Mouse (Mus musculus) embryonic facial prominence, embryonic 11.5 days (tissue): ENCODE data around the gene Txnrd1. TPM values are rescaled to one million over a fixed set of nuclear protein-coding genes. Genes with fewer than 3 reads are reported as not detected.

Source experiments
- ATAC-seq: fragments of 200-750 bp; cut with Nextera tagmentation; replicated peaks from 2 replicates; pipeline ENCODE4 v1.8.0; 2017; ENCODE audit warnings: low read depth; ENCODE audit not compliant: insufficient number of reproducible peaks, low FRiP score, low TSS enrichment
- DNase-seq: peaks from one replicate; pipeline ENCODE4 v3.0.0-alpha.2; 2015; ENCODE audit warnings: low spot score
- H3K27ac ChIP-seq: fragments of 300-500 bp; sonication (generic); replicated peaks from 2 replicates; pipeline ENCODE4 v1.5.1; 2014; ENCODE audit warnings: mild to moderate bottlenecking, low read depth, low read length, control low read depth
- H3K27me3 ChIP-seq: fragments of 300-500 bp; sonication (generic); 2 replicates; pipeline ENCODE4 v1.6.1; 2014; ENCODE audit warnings: mild to moderate bottlenecking, low read length, moderate library complexity, mixed read lengths; ENCODE audit not compliant: control insufficient read depth, insufficient read depth
- H3K36me3 ChIP-seq: fragments of 300-500 bp; sonication (generic); replicated peaks from 2 replicates; pipeline ENCODE4 v1.6.1; 2014; ENCODE audit warnings: low read depth, mild to moderate bottlenecking, low read length, moderate library complexity, mixed read lengths; ENCODE audit not compliant: control insufficient read depth, insufficient read depth
- H3K4me1 ChIP-seq: fragments of 300-500 bp; sonication (generic); 2 replicates; pipeline ENCODE4 v1.6.1; 2014; ENCODE audit warnings: low read length, mixed read lengths; ENCODE audit not compliant: control insufficient read depth, insufficient read depth
- H3K4me2 ChIP-seq: fragments of 300-500 bp; sonication (generic); 2 replicates; pipeline ENCODE4 v1.6.1; 2014; ENCODE audit warnings: low read depth, mild to moderate bottlenecking, control low read depth, low read length, moderate library complexity
- H3K4me3 ChIP-seq: fragments of 300-500 bp; sonication (generic); 2 replicates; pipeline ENCODE4 v1.5.1; 2014; ENCODE audit warnings: low read depth, low read length, control low read depth
- H3K9ac ChIP-seq: fragments of 300-500 bp; sonication (generic); replicated peaks from 2 replicates; pipeline ENCODE4 v1.6.1; 2014; ENCODE audit warnings: mild to moderate bottlenecking, control low read depth, low read length
- H3K9me3 ChIP-seq: fragments of 300-500 bp; sonication (generic); replicated peaks from 2 replicates; pipeline ENCODE4 v1.6.1; 2016; ENCODE audit warnings: mild to moderate bottlenecking, low read length, inconsistent platforms, mixed read lengths; ENCODE audit not compliant: control insufficient read depth
- WGBS: fragments of 180-500 bp; shearing (Covaris S2); extraction: QIAGEN DNeasy Blood & Tissue Kit; methylation state at CpG from one replicate; pipeline ENCODE4 v1.1.7; 2014; 5-methylcytosine and 5-hydroxymethylcytosine counted together
- polyA plus RNA-seq: library from polyadenylated mRNA; unstranded; fragments of >200 nt; fragmentation: Nextera tagmentation; extraction: Ambion mirVana; gene quantifications from 2 replicates; pipeline ENCODE4 v1.2.1, GENCODE M21; 2014

Txnrd1 gene
- polyA plus RNA-seq, 1 experiment from 2014 or later = 180 TPM

DNA sequence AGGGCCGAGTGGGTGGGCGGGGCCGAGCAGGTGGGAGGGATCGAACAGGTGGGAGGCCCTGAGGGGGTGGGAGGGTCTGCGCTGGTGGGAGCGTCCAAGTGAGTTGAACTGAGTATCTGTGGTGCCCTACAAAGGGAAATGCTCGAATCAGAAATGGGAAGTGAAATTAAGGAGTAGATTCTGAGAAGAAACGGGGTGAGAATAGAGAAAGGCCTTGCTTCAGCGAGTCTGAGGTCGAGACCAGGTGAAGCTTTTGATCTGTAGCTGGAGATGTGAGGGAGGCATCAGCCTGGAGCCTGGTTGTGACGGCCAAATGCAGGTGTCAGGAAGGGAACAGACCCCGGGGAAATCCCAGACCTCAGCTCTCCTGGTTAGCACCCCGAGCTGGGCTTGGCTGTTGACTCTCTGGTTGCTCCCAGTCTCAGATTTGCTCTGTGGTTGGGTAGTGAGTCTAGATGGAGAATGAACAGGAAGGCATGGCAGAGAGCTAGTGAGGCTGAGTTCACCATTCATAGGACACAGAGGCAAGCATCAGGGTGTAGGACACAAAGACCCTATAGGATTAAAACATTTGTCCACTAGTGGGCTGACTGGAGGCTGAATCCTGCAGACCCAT is 101.4 kb downstream of the Txnrd1 start:
- H3K27ac ChIP-seq = no peak overlapping the region
- no peaks in the 10 kb centered on the region for H3K9me3 ChIP-seq
- no peaks in the 10 kb centered on the region for H3K36me3 ChIP-seq
- ATAC-seq = no peak
- H3K4me3 ChIP-seq = no peak overlapping the region
- no peak overlapping the region for H3K4me2 ChIP-seq
- no peaks in the 10 kb centered on the region for H3K27me3 ChIP-seq
- DNase-seq = no peak
- 81% methylated on average over 13 of the region's 13 CpGs for WGBS
- H3K9ac ChIP-seq = no peak overlapping the region
- no peaks in the 10 kb centered on the region for H3K4me1 ChIP-seq

DNA sequence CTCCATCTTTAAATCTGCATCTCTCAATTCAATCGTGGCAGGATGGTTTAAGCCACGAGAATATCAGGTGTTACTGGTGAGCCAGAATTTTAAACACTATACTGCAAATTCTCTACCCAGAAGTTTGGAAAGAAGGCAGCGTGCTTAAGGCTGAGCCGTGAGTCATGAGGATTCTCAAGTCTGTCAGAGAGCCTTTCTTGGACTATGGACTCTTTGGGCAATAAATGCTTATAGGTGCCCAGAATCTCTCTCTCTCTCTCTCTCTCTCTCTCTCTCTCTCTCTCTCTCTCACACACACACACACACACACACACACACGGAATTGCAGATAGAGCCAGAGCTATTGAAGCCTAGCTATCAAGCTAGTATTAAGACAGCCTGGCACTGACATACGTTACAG is 102.0 kb downstream of the Txnrd1 start:
- WGBS = 82% methylated on average over 6 of the region's 6 CpGs
- no peak for DNase-seq
- H3K4me3 ChIP-seq = no peak overlapping the region
- no peak overlapping the region for H3K4me2 ChIP-seq
- H3K9ac ChIP-seq = no peak overlapping the region
- H3K36me3 ChIP-seq = no peaks in the 10 kb centered on the region
- no peak overlapping the region for H3K27ac ChIP-seq
- H3K9me3 ChIP-seq = no peaks in the 10 kb centered on the region
- no peak for ATAC-seq
- no peaks in the 10 kb centered on the region for H3K4me1 ChIP-seq
- H3K27me3 ChIP-seq = no peaks in the 10 kb centered on the region

Other genes with a start within 250 kb of the Txnrd1 start
- 39.0 and 41.2 TPM in 2 replicates for gene 1190007I07Rik, start 210.7 kb upstream of the Txnrd1 start, polyA plus RNA-seq
- 276 and 283 TPM in 2 replicates for gene Tdg, start 204.1 kb upstream of the Txnrd1 start, polyA plus RNA-seq
- gene Glt8d2, start 143.3 kb upstream of the Txnrd1 start, polyA plus RNA-seq = 6.5 and 7.2 TPM in 2 replicates
- gene Hcfc2, start 137.8 kb upstream of the Txnrd1 start, polyA plus RNA-seq = 29.9 and 36.5 TPM in 2 replicates
- 71.8 and 104 TPM in 2 replicates for gene Nfyb, start 69.8 kb upstream of the Txnrd1 start, polyA plus RNA-seq
- 0.58 and 0.81 TPM in 2 replicates for gene Eid3, start 32.7 kb downstream of the Txnrd1 start, polyA plus RNA-seq
- 2.1 and 2.3 TPM in 2 replicates for gene Chst11, start 151.5 kb downstream of the Txnrd1 start, polyA plus RNA-seq